Mouse (Mus musculus) layer of hippocampus, adult 8-10 months (tissue): Measurements from ENCODE around the gene Nid2. TPM values are rescaled to one million over a fixed set of nuclear protein-coding genes. Genes with fewer than 3 reads are reported as not detected.
A peak's percentile ranks its signal among the peaks of the same experiment; 100 is the strongest.

Experiments
- DNase-seq, 2 experiments: peaks; one replicate each; pipeline ENCODE4 v3.0.0; 2022; ENCODE audit warnings: low spot score in 2 of 2
- total RNA-seq, 4 experiments: library from RNA; stranded (reverse); gene quantifications; 2 replicates each; pipeline ENCODE4 v1.2.4; 2022

Nid2 gene
- total RNA-seq, 4 experiments from 2014 or later, result 2.6 to 5.2 (median 3.4) TPM

- DNase-seq, result no peak
Measured at GRCm38 (mm10) chr14:19777945-19778344, 26.9 kb downstream of the Nid2 start.

GRCm38 (mm10) chr14:19785797-19786588, 34.9 kb downstream of the Nid2 start:
- no peak for DNase-seq

- DNase-seq, result no peak
Measured at GRCm38 (mm10) chr14:19788443-19788842, 37.4 kb downstream of the Nid2 start.

GRCm38 (mm10) chr14:19794881-19795280, 43.8 kb downstream of the Nid2 start:
- no peak for DNase-seq

- DNase-seq, result no peak
Measured at GRCm38 (mm10) chr14:19796541-19797304, 45.7 kb downstream of the Nid2 start.

GRCm38 (mm10) chr14:19800485-19800884, 49.4 kb downstream of the Nid2 start:
- no peak for DNase-seq

- peak in 1 of 2 experiments; percentile 44 for DNase-seq
Measured at GRCm38 (mm10) chr14:19801474-19802215, 50.6 kb downstream of the Nid2 start.

- DNase-seq, result no peak
Measured at GRCm38 (mm10) chr14:19803222-19803621, 52.2 kb downstream of the Nid2 start.

GRCm38 (mm10) chr14:19803623-19804022, 52.6 kb downstream of the Nid2 start:
- DNase-seq, result no peak

- no peak for DNase-seq
Measured at GRCm38 (mm10) chr14:19807339-19807738, 56.3 kb downstream of the Nid2 start.

- no peak for DNase-seq
Measured at GRCm38 (mm10) chr14:19807858-19808257, 56.8 kb downstream of the Nid2 start.

GRCm38 (mm10) chr14:19809934-19810333, 58.9 kb downstream of the Nid2 start:
- DNase-seq, result no peak

- DNase-seq, result no peak
Measured at GRCm38 (mm10) chr14:19813061-19813460, 62.0 kb downstream of the Nid2 start.

GRCm38 (mm10) chr14:19817949-19818348, 66.9 kb downstream of the Nid2 start:
- DNase-seq, result peak; percentile 69 to 88

- no peak for DNase-seq
Measured at GRCm38 (mm10) chr14:19821686-19822085, 70.6 kb downstream of the Nid2 start.

- peak; percentile 84 to 87 for DNase-seq
Measured at GRCm38 (mm10) chr14:19823321-19824142, 72.5 kb downstream of the Nid2 start, which contains the start of gene Rtraf. Gene Rtraf, minus strand, starts transcription at chr14:19823824.

GRCm38 (mm10) chr14:19825481-19825880, 74.4 kb downstream of the Nid2 start:
- no peak for DNase-seq

- DNase-seq, result no peak
Measured at GRCm38 (mm10) chr14:19836289-19836688, 85.2 kb downstream of the Nid2 start.

- DNase-seq, result peak; percentile 40 to 82
Measured at GRCm38 (mm10) chr14:19839600-19840332, 88.7 kb downstream of the Nid2 start.

- no peak for DNase-seq
Measured at GRCm38 (mm10) chr14:19853471-19853870, 102.4 kb downstream of the Nid2 start.
